Mouse (Mus musculus): ENCODE measurements around the gene Zfp442. TPM values are rescaled to one million over a fixed set of nuclear protein-coding genes. Genes with fewer than 3 reads are reported as not detected.
"Not testable (repeated sequence)": the region's sequence is repeated elsewhere in the genome, so short reads cannot be mapped to it uniquely, and the experiment has no call there.

Gene Zfp442
- polyA plus RNA-seq, 1 experiment from 2014 or later = 5.1 TPM

GRCm38 (mm10) chr2:150390198-150390597 is 61.1 kb downstream of the Zfp442 start:
- H3K4me2 ChIP-seq (ENCODE audit: low read length) = no peak overlapping the region
- no peak for TF ChIP-seq CTCF (IDR thresholded peaks at IDR 0.05; ENCODE audit: low read depth)
- no peaks in the 10 kb centered on the region for H3K27me3 ChIP-seq (ENCODE audit: insufficient read depth, low read length)

DNA sequence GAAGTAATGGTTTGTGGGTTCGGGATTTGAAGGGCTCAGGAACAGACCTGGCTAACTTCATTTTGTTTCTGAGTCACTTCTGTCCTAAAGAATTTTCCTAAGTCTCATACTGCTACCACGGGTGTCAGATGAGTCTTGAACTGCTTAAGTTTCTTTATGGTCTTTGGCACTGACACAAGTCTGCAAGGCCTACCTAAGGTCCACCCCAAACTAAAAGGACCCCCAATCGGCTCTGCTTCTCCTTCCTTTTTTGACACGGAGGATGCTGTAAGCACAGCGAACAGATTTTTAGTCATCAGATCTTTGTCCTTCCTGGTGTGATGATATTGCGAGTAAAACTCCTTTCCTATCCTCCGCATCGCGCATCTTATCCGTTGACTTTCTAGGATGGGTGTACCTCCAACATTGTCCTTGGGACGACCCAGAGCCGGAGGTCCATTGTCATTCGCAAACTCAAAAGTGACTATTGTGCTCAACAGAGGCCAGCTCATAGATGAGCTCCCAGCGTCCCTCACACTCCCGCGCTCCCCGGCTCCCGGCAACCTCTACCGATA is 65.7 kb downstream of the Zfp442 start:
- H3K4me2 ChIP-seq (ENCODE audit: low read length); H3K4me3 ChIP-seq (replicated peaks; ENCODE audit: low read depth, low read length); DNase-seq (ENCODE audit: low spot score); ATAC-seq (replicated peaks; ENCODE audit: low FRiP score, low read depth); H3K27me3 ChIP-seq (ENCODE audit: insufficient read depth, low read length); H3K36me3 ChIP-seq (ENCODE audit: insufficient read depth, low read length); H3K9me3 ChIP-seq (replicated peaks; ENCODE audit: low read length); H3K9ac ChIP-seq (ENCODE audit: low read depth, low read length); H3K27ac ChIP-seq; H3K4me1 ChIP-seq (replicated peaks; ENCODE audit: insufficient read depth, low read length): not testable (repeated sequence)
- WGBS = 94% methylated on average over 18 of the region's 19 CpGs

More at GRCm38 (mm10) chr2:150390198-150390597, 61.1 kb downstream of the Zfp442 start:
- Histone ChIP-seq H3K4me3 (replicated peaks; ENCODE audit: low read depth, low read length) (no peak overlapping the region), H3K4me1 (replicated peaks; ENCODE audit: insufficient read depth, low read length) (no peaks in the 10 kb centered on the region), H3K36me3 (ENCODE audit: insufficient read depth, low read length) (no peaks in the 10 kb centered on the region), H3K9me3 (replicated peaks; ENCODE audit: low read length) (no peaks in the 10 kb centered on the region), H3K9ac (ENCODE audit: low read depth, low read length) (no peak overlapping the region), H3K27ac (no peak overlapping the region)
- no peak for ATAC-seq (replicated peaks; ENCODE audit: low FRiP score, low read depth)
- DNase-seq (ENCODE audit: low spot score) = no peak
- 86% methylated on average over 1 of the region's 1 CpGs for WGBS

GRCm38 (mm10) chr2:150362878-150363229 is 88.4 kb downstream of the Zfp442 start:
- no peak for TF ChIP-seq CTCF (IDR thresholded peaks at IDR 0.05; ENCODE audit: low read depth)
- Histone ChIP-seq H3K27me3 (ENCODE audit: insufficient read depth, low read length) (no peaks in the 10 kb centered on the region), H3K4me3 (replicated peaks; ENCODE audit: low read depth, low read length) (peak overlapping the region; percentile 60), H3K9ac (ENCODE audit: low read depth, low read length) (peak overlapping the region; percentile 76), H3K4me1 (replicated peaks; ENCODE audit: insufficient read depth, low read length) (no peaks in the 10 kb centered on the region), H3K9me3 (replicated peaks; ENCODE audit: low read length) (no peaks in the 10 kb centered on the region), H3K36me3 (ENCODE audit: insufficient read depth, low read length) (no peaks in the 10 kb centered on the region), H3K27ac (peak overlapping the region; percentile 80), H3K4me2 (ENCODE audit: low read length) (peak overlapping the region; percentile 54)
- DNase-seq (ENCODE audit: low spot score) (no peak), ATAC-seq (replicated peaks; ENCODE audit: low FRiP score, low read depth) (peak; percentile 55)
- WGBS = 2% methylated on average over 4 of the region's 4 CpGs

DNA sequence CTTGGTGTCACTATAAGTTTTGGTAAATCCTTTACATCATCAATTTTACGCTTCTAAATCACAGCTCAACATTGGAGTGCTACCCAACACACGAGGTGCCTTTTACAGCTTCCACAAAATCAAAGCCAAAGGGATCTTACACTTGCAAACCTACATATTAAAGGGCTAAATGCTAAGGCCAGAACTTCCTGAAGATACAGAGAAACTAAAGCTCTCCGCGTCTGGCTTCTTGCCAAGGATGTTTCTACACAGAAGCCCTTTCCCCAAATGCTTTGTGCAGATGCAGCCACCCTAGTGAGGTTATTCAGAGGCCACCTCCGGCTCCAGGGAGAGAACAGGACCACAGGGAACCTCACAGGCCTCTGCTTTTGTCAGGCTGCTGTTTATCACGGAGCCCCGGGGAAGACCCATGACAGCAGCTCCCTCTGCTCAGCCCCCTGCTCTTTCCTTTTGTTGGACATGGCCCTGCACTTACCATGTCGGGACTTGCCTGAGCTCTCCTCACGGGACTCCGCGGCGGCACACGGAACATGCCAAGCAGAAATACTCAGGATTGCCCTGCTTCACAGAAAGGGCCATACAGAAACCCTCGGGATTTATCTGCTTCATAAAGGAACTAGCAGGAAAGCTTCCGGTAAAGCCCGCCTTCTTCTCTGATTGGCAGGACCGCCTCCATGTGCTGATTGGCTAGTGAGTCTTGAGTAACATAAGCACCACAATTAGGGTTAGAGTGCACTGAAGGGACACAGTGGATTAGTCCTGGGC is 89.0 kb downstream of the Zfp442 start, which contains the start of gene 3300002I08Rik:
Gene 3300002I08Rik (minus strand): TSS at position 653 of the 765 bp plus-strand sequence.
- Histone ChIP-seq H3K4me2 (ENCODE audit: low read length) (peak within 1 kb of the TSS; percentile 54), H3K9ac (ENCODE audit: low read depth, low read length) (peak within 1 kb of the TSS; percentile 76), H3K4me3 (replicated peaks; ENCODE audit: low read depth, low read length) (peak within 1 kb of the TSS; percentile 60), H3K27ac (peak within 1 kb of the TSS; percentile 80)
- H3K27me3 ChIP-seq (ENCODE audit: insufficient read depth, low read length); H3K36me3 ChIP-seq (ENCODE audit: insufficient read depth, low read length); H3K9me3 ChIP-seq (replicated peaks; ENCODE audit: low read length); H3K4me1 ChIP-seq (replicated peaks; ENCODE audit: insufficient read depth, low read length): not testable (repeated sequence)
- 2% methylated on average over 15 of the region's 17 CpGs for WGBS
- peak; percentile 98 for ATAC-seq (replicated peaks; ENCODE audit: low FRiP score, low read depth)
- peak; percentile 94 for DNase-seq (ENCODE audit: low spot score)

Other genes with a start within 250 kb of the Zfp442 start
- gene Zfp937, start 233.4 kb downstream of the Zfp442 start, polyA plus RNA-seq (2015; fragmentation: Nextera tagmentation; extraction: Ambion mirVana) = 7.5 and 8.8 TPM in 2 replicates
- gene Gm21994, start 195.9 kb downstream of the Zfp442 start, polyA plus RNA-seq (2015; fragmentation: Nextera tagmentation; extraction: Ambion mirVana) = 3.4 and 4.2 TPM in 2 replicates
- 0.05 TPM in 1 of 2 replicates, not detected in the other for gene Gm14124, start 194.0 kb downstream of the Zfp442 start, polyA plus RNA-seq (2015; fragmentation: Nextera tagmentation; extraction: Ambion mirVana)
- 1.7 and 3.6 TPM in 2 replicates for gene Gm10130, start 127.8 kb downstream of the Zfp442 start, polyA plus RNA-seq (2015; fragmentation: Nextera tagmentation; extraction: Ambion mirVana)
- 5.5 and 6.0 TPM in 2 replicates for gene 3300002I08Rik, start 88.7 kb downstream of the Zfp442 start, polyA plus RNA-seq (2015; fragmentation: Nextera tagmentation; extraction: Ambion mirVana)
- gene Zfp345, start 33.6 kb upstream of the Zfp442 start, polyA plus RNA-seq (2015; fragmentation: Nextera tagmentation; extraction: Ambion mirVana) = 0.09 and 0.10 TPM in 2 replicates
- 0.14 and 0.20 TPM in 2 replicates for gene Cst7, start 118.9 kb upstream of the Zfp442 start, polyA plus RNA-seq (2015; fragmentation: Nextera tagmentation; extraction: Ambion mirVana)
- gene Apmap, start 157.1 kb upstream of the Zfp442 start, polyA plus RNA-seq (2015; fragmentation: Nextera tagmentation; extraction: Ambion mirVana) = 62.5 and 63.1 TPM in 2 replicates
- gene Acss1, start 217.0 kb upstream of the Zfp442 start, polyA plus RNA-seq (2015; fragmentation: Nextera tagmentation; extraction: Ambion mirVana) = 22.2 and 25.6 TPM in 2 replicates
- not detected in 2 replicates for gene Vsx1, start 237.9 kb upstream of the Zfp442 start, polyA plus RNA-seq (2015; fragmentation: Nextera tagmentation; extraction: Ambion mirVana)